Mouse (Mus musculus) left cerebral cortex, postnatal 14 days (tissue): ENCODE data around the gene Cct7. TPM values are rescaled to one million over a fixed set of nuclear protein-coding genes. Genes with fewer than 3 reads are reported as not detected.

Experiments used
- total RNA-seq, 2 experiments: library from RNA; stranded (reverse); gene quantifications; 2 replicates each; pipeline ENCODE4 v1.2.3; 2021

Cct7 gene
- total RNA-seq, 2 experiments from 2014 or later: 209 to 210 TPM

Other genes with a start within 250 kb of the Cct7 start
- 100 to 1,000 TPM; 162 to 165 TPM for gene Sfxn5, start 118.1 kb upstream of the Cct7 start, total RNA-seq
- gene Rab11fip5, start 76.9 kb upstream of the Cct7 start, total RNA-seq: 10 to 100 TPM; 53.8 to 55.0 TPM
- gene Noto, start 27.6 kb upstream of the Cct7 start, total RNA-seq: not detected
- 10 to 100 TPM; 33.8 to 34.7 TPM for gene Smyd5, start 19.5 kb upstream of the Cct7 start, total RNA-seq
- 10 to 100 TPM; 27.1 to 34.0 TPM for gene Pradc1, start 456 bp downstream of the Cct7 start, total RNA-seq
- 100 to 1,000 TPM; 119 to 126 TPM for gene Fbxo41, start 51.5 kb downstream of the Cct7 start, total RNA-seq
- gene Egr4, start 62.1 kb downstream of the Cct7 start, total RNA-seq: 10 to 100 TPM; 50.3 to 64.1 TPM
- 1 to 10 TPM; 7.6 to 9.4 TPM for gene Alms1, start 136.0 kb downstream of the Cct7 start, total RNA-seq